Mouse (Mus musculus) liver, adult 2 months (tissue): ENCODE measurements around the gene Clcn6. TPM values are rescaled to one million over a fixed set of nuclear protein-coding genes. Genes with fewer than 3 reads are reported as not detected.

Experiments
- DNase-seq: peaks from one replicate; pipeline ENCODE4 v3.0.0-alpha.2; 2011; ENCODE audit warnings: low read depth, low spot score; ENCODE audit errors: extremely low read depth
- H3K27ac ChIP-seq: fragments of 200-500 bp; replicated peaks from 2 replicates; pipeline ENCODE4 v1.5.1; 2012; ENCODE audit warnings: low read depth, mild to moderate bottlenecking, control low read depth, inconsistent platforms, low read length; ENCODE audit not compliant: insufficient read depth
- H3K27me3 ChIP-seq: fragments of 200-500 bp; 2 replicates; pipeline ENCODE4 v1.6.1; 2012; ENCODE audit warnings: mild to moderate bottlenecking, moderate library complexity, low read length, inconsistent platforms; ENCODE audit not compliant: control insufficient read depth, insufficient read depth
- H3K36me3 ChIP-seq: fragments of 200-500 bp; 2 replicates; pipeline ENCODE4 v1.6.1; 2012; ENCODE audit warnings: low read length, inconsistent platforms; ENCODE audit not compliant: control insufficient read depth, insufficient read depth
- H3K4me1 ChIP-seq: fragments of 200-500 bp; 2 replicates; pipeline ENCODE4 v1.6.1; 2011; ENCODE audit warnings: low read length; ENCODE audit not compliant: control insufficient read depth, insufficient read depth
- H3K4me3 ChIP-seq: fragments of 200-500 bp; 2 replicates; pipeline ENCODE4 v1.5.1; 2011; ENCODE audit warnings: low read depth, mild to moderate bottlenecking, control low read depth, low read length, moderate library complexity; ENCODE audit not compliant: insufficient read depth
- H3K79me2 ChIP-seq: fragments of 200-500 bp; 2 replicates; pipeline ENCODE4 v1.6.1; 2012; ENCODE audit warnings: inconsistent platforms, mild to moderate bottlenecking, low read length, moderate library complexity; ENCODE audit not compliant: control insufficient read depth, insufficient read depth
- H3K9ac ChIP-seq: fragments of 200-500 bp; 2 replicates; pipeline ENCODE4 v1.6.1; 2012; ENCODE audit warnings: low read depth, mild to moderate bottlenecking, control low read depth, inconsistent platforms, low read length
- CTCF ChIP-seq: fragments of 200-500 bp; IDR thresholded peaks from 2 replicates; pipeline ENCODE4 v1.5.1; 2011; ENCODE audit warnings: low read depth, low read length, control low read depth
- POLR2A ChIP-seq: fragments of 200-500 bp; IDR thresholded peaks from 2 replicates; pipeline ENCODE4 v1.6.1; 2011; ENCODE audit warnings: low read length, control low read depth; ENCODE audit not compliant: insufficient read depth; ENCODE audit errors: extremely low read depth
- WGBS: fragments of 180-500 bp; shearing (Covaris S2); methylation state at CpG from one replicate; pipeline ENCODE4 v1.1.7; 2018; 5-methylcytosine and 5-hydroxymethylcytosine counted together
- polyA plus RNA-seq: library from polyadenylated mRNA; depleted of rRNA; stranded (reverse); fragments of >200 nt; gene quantifications from 2 replicates; pipeline ENCODE4 v1.2.3, GENCODE M21; 2012
- total RNA-seq: library from RNA; depleted of rRNA; stranded (reverse); fragments of >200 nt; gene quantifications from 2 replicates; pipeline ENCODE4 v1.2.3, GENCODE M21; 2014

Clcn6 gene
- total and polyA plus RNA-seq, 2 experiments, result 1.8 to 5.3 TPM

GRCm38 (mm10) chr4:148000202-148000772 is 38.3 kb downstream of the Clcn6 start, which contains the start of gene Nppa:
TSS of gene Nppa (plus strand) at chr4:148000722.
- Histone ChIP-seq H3K36me3 (no peaks in the 10 kb centered on the region), H3K27me3 (no peaks in the 10 kb centered on the region), H3K4me1 (no peaks in the 10 kb centered on the region), H3K9ac (no peak within 1 kb of the TSS), H3K27ac (no peak within 1 kb of the TSS), H3K4me3 (no peak within 1 kb of the TSS), H3K79me2 (no peaks in the 10 kb centered on the region)
- WGBS, result 44% methylated on average over 12 of the region's 12 CpGs
- TF ChIP-seq POLR2A (no peak), CTCF (no peak)
- DNase-seq, result no peak

- no peaks in the 10 kb centered on the region for H3K27me3 ChIP-seq
- H3K9ac ChIP-seq, result no peak overlapping the region
- no peaks in the 10 kb centered on the region for H3K36me3 ChIP-seq
- no peaks in the 10 kb centered on the region for H3K4me1 ChIP-seq
- H3K79me2 ChIP-seq, result no peaks in the 10 kb centered on the region
- no peak for DNase-seq
- H3K4me3 ChIP-seq, result no peak overlapping the region
- H3K27ac ChIP-seq, result no peak overlapping the region
- TF ChIP-seq CTCF (no peak), POLR2A (no peak)
- 81% methylated on average over 3 of the region's 3 CpGs for WGBS
Observed at GRCm38 (mm10) chr4:147995311-147995710, 43.3 kb downstream of the Clcn6 start.

GRCm38 (mm10) chr4:147993571-147994095 is 45.0 kb downstream of the Clcn6 start:
- no peaks in the 10 kb centered on the region for H3K27me3 ChIP-seq
- 53% methylated on average over 7 of the region's 7 CpGs for WGBS
- no peak overlapping the region for H3K4me3 ChIP-seq
- H3K9ac ChIP-seq, result no peak overlapping the region
- H3K36me3 ChIP-seq, result no peaks in the 10 kb centered on the region
- H3K79me2 ChIP-seq, result no peaks in the 10 kb centered on the region
- TF ChIP-seq POLR2A (no peak), CTCF (no peak)
- H3K4me1 ChIP-seq, result no peaks in the 10 kb centered on the region
- no peak for DNase-seq
- H3K27ac ChIP-seq, result no peak overlapping the region

GRCm38 (mm10) chr4:147985205-147986132 is 53.2 kb downstream of the Clcn6 start, which contains the start of gene Nppb:
TSS of gene Nppb (plus strand) at chr4:147985788.
- DNase-seq, result no peak
- 26% methylated on average over 20 of the region's 20 CpGs for WGBS
- no peak within 1 kb of the TSS for H3K9ac ChIP-seq

GRCm38 (mm10) chr4:147979441-147979860 is 59.2 kb downstream of the Clcn6 start:
- Histone ChIP-seq H3K36me3 (no peaks in the 10 kb centered on the region), H3K27ac (no peak overlapping the region), H3K4me3 (no peak overlapping the region), H3K79me2 (no peaks in the 10 kb centered on the region), H3K9ac (no peak overlapping the region), H3K27me3 (peaks cover 3% of the 10 kb centered on the region; the same call in 1 of the 2 replicates), H3K4me1 (no peaks in the 10 kb centered on the region)
- DNase-seq, result no peak
- WGBS, result 75% methylated on average over 7 of the region's 7 CpGs
- TF ChIP-seq CTCF, result no peak
- no peak for TF ChIP-seq POLR2A

More at GRCm38 (mm10) chr4:147985205-147986132, 53.2 kb downstream of the Clcn6 start, which contains the start of gene Nppb:
- Histone ChIP-seq H3K4me3 (no peak within 1 kb of the TSS), H3K4me1 (no peaks in the 10 kb centered on the region), H3K27me3 (no peaks in the 10 kb centered on the region), H3K79me2 (no peaks in the 10 kb centered on the region), H3K36me3 (no peaks in the 10 kb centered on the region), H3K27ac (no peak within 1 kb of the TSS)
- TF ChIP-seq CTCF (no peak), POLR2A (no peak)

- Histone ChIP-seq H3K4me1 (no peaks in the 10 kb centered on the region), H3K27ac (no peak overlapping the region), H3K27me3 (peaks cover 3% of the 10 kb centered on the region; the same call in 1 of the 2 replicates), H3K79me2 (no peaks in the 10 kb centered on the region), H3K9ac (no peak overlapping the region), H3K4me3 (no peak overlapping the region), H3K36me3 (no peaks in the 10 kb centered on the region)
- 91% methylated on average over 6 of the region's 6 CpGs for WGBS
- TF ChIP-seq POLR2A (no peak), CTCF (no peak)
- DNase-seq, result no peak
Observed at GRCm38 (mm10) chr4:147978391-147978790, 60.2 kb downstream of the Clcn6 start.
